Mouse (Mus musculus): ENCODE measurements at regions not wholly inside any gene's neighbourhood (a gene's known extent, or its start where the extent isn't known, plus 50 kb on each side); places are given as distances from the start of the nearest gene placed in this dataset.

DNA sequence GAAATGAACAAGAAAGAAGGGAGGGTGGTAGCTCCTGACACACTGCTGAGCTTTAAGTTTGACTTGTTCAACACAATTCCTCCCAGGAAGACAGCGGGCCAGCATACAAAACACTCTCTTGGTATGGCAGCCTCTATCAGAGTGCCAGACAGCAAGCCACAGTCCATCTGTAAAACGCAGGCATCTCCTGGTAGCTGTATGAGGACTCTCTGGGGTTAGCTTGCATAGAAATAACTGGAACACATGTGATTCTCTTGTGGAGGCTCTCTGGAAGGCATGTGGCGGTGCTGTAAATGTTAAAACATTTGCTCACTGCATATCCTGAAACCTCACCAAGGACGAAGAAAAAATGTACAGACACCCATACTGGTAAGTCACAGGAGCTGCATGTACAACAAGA lies 247.9 kb upstream of the Shh start:
- no peak overlapping the region for H3K4me3 ChIP-seq
- no peak for DNase-seq (ENCODE audit: extremely low spot score in 1 of 2, low spot score in 2 of 2)
- TF ChIP-seq CTCF (IDR thresholded peaks at IDR 0.05), result no peak
- no peak overlapping the region for H3K27ac ChIP-seq
- intact Hi-C loops (cut with DNase I), result no loop called here

- Histone ChIP-seq H3K4me3 (no peak overlapping the region), H3K27ac (no peak overlapping the region)
- no peak for TF ChIP-seq CTCF (IDR thresholded peaks at IDR 0.05)
- intact Hi-C loops (cut with DNase I), result no loop called here
- no peak for DNase-seq (ENCODE audit: extremely low spot score in 1 of 2, low spot score in 2 of 2)
Observed at GRCm38 (mm10) chr5:28710517-28710916, 243.5 kb upstream of the Shh start.

DNA sequence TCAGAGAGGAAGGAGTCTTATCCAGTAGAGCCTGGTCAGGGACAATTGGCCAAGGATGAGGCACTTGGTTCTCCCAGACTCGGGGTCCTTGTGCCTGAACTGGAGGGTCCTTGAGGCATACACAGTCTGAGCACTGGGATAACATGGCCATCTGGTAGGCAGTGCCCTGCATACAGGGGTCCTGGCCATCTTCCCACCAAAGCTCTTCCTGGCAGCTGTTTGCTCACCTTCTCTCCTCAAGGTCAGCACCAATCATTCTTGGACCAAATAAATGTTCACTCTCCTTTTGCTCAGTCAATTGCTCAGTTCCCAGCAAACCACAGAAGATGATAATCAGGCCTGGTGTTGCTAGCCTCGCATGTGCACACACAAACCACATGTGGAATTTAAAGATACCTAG lies 242.6 kb upstream of the Shh start:
- Histone ChIP-seq H3K27ac (no peak overlapping the region), H3K4me3 (no peak overlapping the region)
- intact Hi-C loops (cut with DNase I), result no loop called here
- no peak for DNase-seq (ENCODE audit: extremely low spot score in 1 of 2, low spot score in 2 of 2)
- no peak for TF ChIP-seq CTCF (IDR thresholded peaks at IDR 0.05)

- DNase-seq (ENCODE audit: extremely low spot score in 1 of 2, low spot score in 2 of 2), result peak in 1 of 2 experiments; percentile 10
- no peak overlapping the region for H3K4me3 ChIP-seq
- no peak overlapping the region for H3K27ac ChIP-seq
- intact Hi-C loops (cut with DNase I), result loop anchor here (1.0 kb wide), 1 partner anchor 115 kb away; no protein-coding TSS in a partner anchor
- TF ChIP-seq CTCF (IDR thresholded peaks at IDR 0.05), result no peak
Observed at GRCm38 (mm10) chr5:28704359-28704758, 237.3 kb upstream of the Shh start.

- Histone ChIP-seq H3K27ac (no peak overlapping the region), H3K4me3 (no peak overlapping the region)
- intact Hi-C loops (cut with DNase I), result no loop called here
- TF ChIP-seq CTCF (IDR thresholded peaks at IDR 0.05), result no peak
- DNase-seq (ENCODE audit: extremely low spot score in 1 of 2, low spot score in 2 of 2), result no peak
Observed at GRCm38 (mm10) chr5:28696966-28697365, 229.9 kb upstream of the Shh start.

GRCm38 (mm10) chr5:28690110-28690509 lies 223.1 kb upstream of the Shh start:
- Histone ChIP-seq H3K4me3 (no peak overlapping the region), H3K27ac (no peak overlapping the region)
- no peak for TF ChIP-seq CTCF (IDR thresholded peaks at IDR 0.05)
- DNase-seq (ENCODE audit: extremely low spot score in 1 of 2, low spot score in 2 of 2), result no peak
- intact Hi-C loops (cut with DNase I), result no loop called here

- no peak overlapping the region for H3K27ac ChIP-seq
- intact Hi-C loops (cut with DNase I), result no loop called here
- no peak for DNase-seq (ENCODE audit: extremely low spot score in 1 of 2, low spot score in 2 of 2)
Observed at GRCm38 (mm10) chr5:28689651-28690050, 222.6 kb upstream of the Shh start.

GRCm38 (mm10) chr5:28689136-28689535 lies 222.1 kb upstream of the Shh start:
- DNase-seq (ENCODE audit: extremely low spot score in 1 of 2, low spot score in 2 of 2), result no peak
- intact Hi-C loops (cut with DNase I), result no loop called here
- Histone ChIP-seq H3K27ac (no peak overlapping the region), H3K4me3 (no peak overlapping the region)
- no peak for TF ChIP-seq CTCF (IDR thresholded peaks at IDR 0.05)

More at GRCm38 (mm10) chr5:28689651-28690050, 222.6 kb upstream of the Shh start:
- no peak for TF ChIP-seq CTCF (IDR thresholded peaks at IDR 0.05)
- H3K4me3 ChIP-seq, result no peak overlapping the region

DNA sequence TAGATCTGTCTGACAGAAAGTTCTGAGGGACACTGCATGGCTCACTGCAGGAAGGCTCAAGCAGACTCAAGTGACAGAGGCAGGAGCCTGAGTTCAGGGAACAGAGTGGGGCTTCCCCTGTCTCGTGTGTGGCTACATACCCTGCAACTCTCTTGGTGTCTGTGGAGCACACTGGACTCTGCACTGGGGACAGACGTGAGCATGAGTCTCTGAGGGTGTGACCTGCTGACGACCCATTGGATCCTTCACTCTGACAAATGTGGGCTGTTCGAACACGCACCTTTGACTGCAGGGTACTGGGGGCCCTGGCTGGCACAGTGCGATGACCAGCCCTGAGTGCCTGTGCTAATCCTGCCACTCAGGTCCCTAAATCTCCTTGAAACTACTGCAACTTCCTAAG lies 215.8 kb upstream of the Shh start:
- no peak for TF ChIP-seq CTCF (IDR thresholded peaks at IDR 0.05)
- H3K4me3 ChIP-seq, result no peak overlapping the region
- intact Hi-C loops (cut with DNase I), result no loop called here
- no peak overlapping the region for H3K27ac ChIP-seq
- DNase-seq (ENCODE audit: extremely low spot score in 1 of 2, low spot score in 2 of 2), result no peak

DNA sequence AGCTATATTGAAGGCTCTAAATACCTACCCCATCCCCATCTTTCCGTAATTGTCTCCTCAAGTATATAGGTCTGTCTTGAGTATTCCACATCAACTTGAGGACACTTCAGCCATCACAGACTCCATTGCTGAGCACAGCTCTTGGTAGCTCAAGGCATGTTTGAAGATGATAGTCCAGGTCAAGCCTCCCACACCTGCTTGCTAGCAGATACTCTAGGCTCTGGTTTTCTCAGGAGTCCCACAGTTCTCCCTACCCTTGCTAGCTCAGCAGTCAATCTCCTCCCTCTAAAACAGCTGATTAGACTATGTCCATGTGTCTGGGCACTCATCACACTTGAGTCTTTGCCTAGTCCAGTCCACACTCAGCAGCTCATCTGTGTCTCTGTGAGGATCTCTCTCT lies 213.3 kb upstream of the Shh start:
- H3K27ac ChIP-seq, result no peak overlapping the region
- TF ChIP-seq CTCF (IDR thresholded peaks at IDR 0.05), result no peak
- intact Hi-C loops (cut with DNase I), result no loop called here

DNA sequence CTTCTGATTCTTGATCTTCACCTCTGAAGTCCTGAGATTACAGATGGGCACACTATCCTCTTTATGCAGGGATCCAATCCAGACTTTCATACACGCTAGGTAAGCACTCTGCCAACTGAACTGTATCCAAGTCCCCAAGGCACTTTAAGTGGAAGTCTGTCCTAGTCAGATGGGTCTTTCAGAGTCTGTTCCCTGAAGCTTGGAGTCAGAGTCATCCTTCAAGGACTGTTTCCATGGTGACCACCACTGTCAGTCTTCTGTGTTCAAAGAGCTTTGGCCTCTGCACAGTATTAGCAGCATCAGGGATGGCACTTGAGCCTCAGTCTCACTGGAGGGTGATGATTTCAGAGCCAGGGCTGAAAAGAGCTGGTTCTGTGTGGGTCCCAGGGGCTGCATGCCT lies 212.7 kb upstream of the Shh start:
- no peak for DNase-seq (ENCODE audit: extremely low spot score in 1 of 2, low spot score in 2 of 2)
- intact Hi-C loops (cut with DNase I), result no loop called here
- Histone ChIP-seq H3K27ac (no peak overlapping the region), H3K4me3 (no peak overlapping the region)
- no peak for TF ChIP-seq CTCF (IDR thresholded peaks at IDR 0.05)

More for the DNA sequence above, 213.3 kb upstream of the Shh start:
- no peak for DNase-seq (ENCODE audit: extremely low spot score in 1 of 2, low spot score in 2 of 2)
- no peak overlapping the region for H3K4me3 ChIP-seq

DNA sequence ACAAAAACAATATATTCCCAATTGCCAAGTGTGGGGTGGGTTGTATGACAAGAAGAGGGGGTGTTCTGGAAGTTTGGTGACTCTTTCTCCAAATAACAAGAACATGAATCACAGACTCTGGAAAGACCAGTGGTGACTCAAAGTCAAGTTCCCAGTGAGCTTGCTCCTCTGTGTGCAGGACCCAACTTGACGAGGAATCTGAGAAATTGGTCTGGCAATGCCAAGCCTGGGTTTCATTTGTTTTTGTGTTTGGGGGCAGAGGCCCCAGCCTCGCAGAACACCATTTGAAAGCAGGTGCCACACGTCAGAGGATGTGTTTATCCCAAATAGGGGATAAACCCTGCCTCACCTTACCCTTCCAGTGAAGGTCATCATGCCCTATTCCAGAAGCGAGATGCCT lies 163.1 kb upstream of the Shh start:
- no peak overlapping the region for H3K4me3 ChIP-seq
- no peak overlapping the region for H3K27ac ChIP-seq
- intact Hi-C loops (cut with DNase I), result no loop called here
- no peak for DNase-seq (ENCODE audit: extremely low spot score in 1 of 2, low spot score in 2 of 2)
- TF ChIP-seq CTCF (IDR thresholded peaks at IDR 0.05), result no peak

DNA sequence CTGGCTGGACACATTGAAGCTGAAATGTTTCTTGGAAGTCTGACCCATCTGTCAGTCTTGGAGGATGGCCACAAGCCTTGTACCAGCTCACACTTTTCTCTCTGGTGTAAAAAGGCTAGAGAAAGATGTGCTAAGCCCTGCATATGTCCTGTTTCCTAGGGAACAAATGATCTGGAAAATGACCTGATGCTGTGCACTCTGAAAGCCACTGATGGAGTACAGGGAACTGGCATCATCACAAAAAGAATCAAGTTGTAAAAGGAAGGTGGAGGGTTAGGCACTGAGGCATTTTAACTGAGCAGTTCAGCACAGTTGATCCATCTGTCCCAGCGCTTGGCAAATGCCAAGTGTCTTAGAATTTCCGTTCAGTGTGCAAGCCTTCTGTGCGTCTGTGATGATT lies 144.8 kb upstream of the Shh start:
- Histone ChIP-seq H3K4me3 (no peak overlapping the region), H3K27ac (no peak overlapping the region)
- TF ChIP-seq CTCF (IDR thresholded peaks at IDR 0.05), result no peak
- DNase-seq (ENCODE audit: extremely low spot score in 1 of 2, low spot score in 2 of 2), result no peak
- intact Hi-C loops (cut with DNase I), result no loop called here

All from left cerebral cortex, adult 2 months (tissue).